Mouse (Mus musculus) megakaryocyte, embryonic 14.5 days (primary cell): ENCODE measurements around the gene Hist1h2bh.
"Not testable (repeated sequence)": the region's sequence is repeated elsewhere in the genome, so short reads cannot be mapped to it uniquely, and the experiment has no call there.

ENCODE experiments used
- FLI1 ChIP-seq: IDR thresholded peaks from 2 replicates; pipeline ENCODE4 v1.6.1; 2012; ENCODE audit warnings: low read length, inconsistent platforms, mixed read lengths
- GATA1 ChIP-seq: IDR thresholded peaks from 3 replicates; pipeline ENCODE4 v1.6.1; 2012; ENCODE audit warnings: mixed read lengths, low read length, inconsistent platforms, borderline replicate concordance

- not testable (repeated sequence) for TF ChIP-seq GATA1, FLI1
These were observed 9.4 kb downstream of the Hist1h2bh start, which contains the start of gene Hist1h2af for GRCm38 (mm10) chr13:23533560-23534367.
